Mouse (Mus musculus): ENCODE measurements at regions not wholly inside any gene's neighbourhood (a gene's known extent, or its start where the extent isn't known, plus 50 kb on each side); places are given as distances from the start of the nearest gene placed in this dataset.

DNA sequence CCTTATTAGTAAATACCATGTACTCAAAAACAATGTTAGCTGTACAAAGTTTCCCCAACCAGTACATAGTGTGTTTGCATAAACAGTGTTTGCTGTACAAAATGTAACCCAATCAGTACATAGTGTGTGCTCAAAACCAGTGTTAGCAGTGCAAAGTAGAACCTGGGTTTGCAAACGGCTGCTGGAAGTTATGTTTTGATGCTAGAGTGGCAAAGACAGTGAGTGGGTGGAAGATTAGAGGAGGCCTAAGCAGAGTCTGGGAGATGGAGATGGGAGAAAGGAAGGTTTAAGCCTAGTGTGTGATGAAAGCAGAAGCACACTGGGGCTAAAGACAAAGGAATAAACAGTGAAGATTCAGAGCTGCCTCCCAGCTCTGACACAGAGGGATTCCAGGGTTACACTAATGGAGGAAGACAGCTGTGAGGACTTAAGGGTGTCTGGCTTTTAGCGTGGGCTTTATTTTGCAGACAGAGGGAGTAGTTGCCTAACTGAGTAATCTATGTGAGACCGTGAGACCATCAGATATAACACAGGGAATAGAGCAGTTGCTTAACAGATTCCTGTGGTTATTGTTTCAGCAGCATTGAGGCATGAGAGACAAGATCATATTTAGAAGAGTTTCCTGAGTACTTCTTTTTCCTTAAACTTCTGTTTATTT is 396.0 kb downstream of the Rprm start:
- TF ChIP-seq CHD2 (IDR thresholded peaks at IDR 0.05; ENCODE audit: low read depth, low read length) = no peak
- TF ChIP-seq ZC3H11A (IDR thresholded peaks at IDR 0.05; ENCODE audit: borderline replicate concordance, low read depth, low read length) = no peak
- TF ChIP-seq ZNF384 (IDR thresholded peaks at IDR 0.05; ENCODE audit: low read depth, low read length) = no peak
- TF ChIP-seq MAFK (IDR thresholded peaks at IDR 0.05; ENCODE audit: insufficient read depth, low read depth, low read length) = no peak
- no peak for TF ChIP-seq HCFC1 (IDR thresholded peaks at IDR 0.05; ENCODE audit: borderline replicate concordance, insufficient read depth, low read length)

All from ES-E14 (cell line).